Mouse (Mus musculus) liver, embryonic 15.5 days (tissue): ENCODE measurements at regions not wholly inside any gene's neighbourhood (a gene's known extent, or its start where the extent isn't known, plus 50 kb on each side); places are given as distances from the start of the nearest gene placed in this dataset.

ENCODE experiments used
- ATAC-seq: fragments of 200-750 bp; cut with Nextera tagmentation; 2 replicates; pipeline ENCODE4 v1.8.0; 2017; ENCODE audit warnings: moderate number of reproducible peaks, mild to moderate bottlenecking, moderate library complexity; ENCODE audit not compliant: insufficient read depth
- H3K27ac ChIP-seq: fragments of 300-500 bp; sonication (generic); replicated peaks from 2 replicates; pipeline ENCODE4 v1.5.1; 2015; ENCODE audit warnings: mild to moderate bottlenecking, inconsistent platforms
- H3K27me3 ChIP-seq: fragments of 300-500 bp; sonication (generic); 2 replicates; pipeline ENCODE4 v1.6.1; 2015; ENCODE audit warnings: mild to moderate bottlenecking, inconsistent platforms
- H3K36me3 ChIP-seq: fragments of 300-500 bp; sonication (generic); replicated peaks from 2 replicates; pipeline ENCODE4 v1.6.1; 2015; ENCODE audit warnings: moderate library complexity, mild to moderate bottlenecking, inconsistent platforms
- H3K4me1 ChIP-seq: fragments of 300-500 bp; sonication (generic); replicated peaks from 2 replicates; pipeline ENCODE4 v1.6.1; 2015; ENCODE audit warnings: inconsistent platforms
- H3K4me2 ChIP-seq: fragments of 300-500 bp; sonication (generic); 2 replicates; pipeline ENCODE4 v1.6.1; 2015; ENCODE audit warnings: moderate library complexity, mild to moderate bottlenecking, inconsistent platforms
- H3K4me3 ChIP-seq: fragments of 300-500 bp; sonication (generic); replicated peaks from 2 replicates; pipeline ENCODE4 v1.5.1; 2015; ENCODE audit warnings: mild to moderate bottlenecking, inconsistent platforms
- H3K9ac ChIP-seq: fragments of 300-500 bp; sonication (generic); 2 replicates; pipeline ENCODE4 v1.6.1; 2015; ENCODE audit warnings: moderate library complexity, mild to moderate bottlenecking, inconsistent platforms
- H3K9me3 ChIP-seq: fragments of 300-500 bp; sonication (generic); replicated peaks from 2 replicates; pipeline ENCODE4 v1.6.1; 2016; ENCODE audit warnings: inconsistent platforms
- WGBS: fragments of 180-500 bp; shearing (Covaris S2); methylation state at CpG from one replicate; pipeline ENCODE4 v1.1.7; 2015; ENCODE audit warnings: mixed read lengths; ENCODE audit not compliant: insufficient replicate concordance; 5-methylcytosine and 5-hydroxymethylcytosine counted together

DNA sequence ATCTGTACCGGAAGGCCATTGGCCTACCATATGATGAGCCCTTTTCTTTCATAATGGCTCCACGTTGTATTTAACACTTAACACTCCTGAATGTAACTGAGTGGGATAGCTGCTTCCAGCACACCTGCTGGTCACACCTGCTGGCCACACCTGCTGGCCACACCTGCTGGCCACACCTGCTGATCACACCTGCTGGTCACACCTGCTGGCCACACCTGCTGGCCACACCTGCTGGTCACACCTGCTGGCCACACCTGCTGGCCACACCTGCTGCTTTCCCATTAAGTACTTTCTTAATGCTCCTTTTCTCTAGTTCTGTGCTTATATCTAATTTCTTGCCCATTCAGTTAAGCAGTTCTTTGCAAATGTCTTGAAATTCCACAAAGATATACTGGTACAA lies 157.4 kb upstream of the Slc30a5 start:
- WGBS = 78% methylated on average over 2 of the region's 2 CpGs
- ATAC-seq = no peak
- no peak overlapping the region for H3K4me3 ChIP-seq

DNA sequence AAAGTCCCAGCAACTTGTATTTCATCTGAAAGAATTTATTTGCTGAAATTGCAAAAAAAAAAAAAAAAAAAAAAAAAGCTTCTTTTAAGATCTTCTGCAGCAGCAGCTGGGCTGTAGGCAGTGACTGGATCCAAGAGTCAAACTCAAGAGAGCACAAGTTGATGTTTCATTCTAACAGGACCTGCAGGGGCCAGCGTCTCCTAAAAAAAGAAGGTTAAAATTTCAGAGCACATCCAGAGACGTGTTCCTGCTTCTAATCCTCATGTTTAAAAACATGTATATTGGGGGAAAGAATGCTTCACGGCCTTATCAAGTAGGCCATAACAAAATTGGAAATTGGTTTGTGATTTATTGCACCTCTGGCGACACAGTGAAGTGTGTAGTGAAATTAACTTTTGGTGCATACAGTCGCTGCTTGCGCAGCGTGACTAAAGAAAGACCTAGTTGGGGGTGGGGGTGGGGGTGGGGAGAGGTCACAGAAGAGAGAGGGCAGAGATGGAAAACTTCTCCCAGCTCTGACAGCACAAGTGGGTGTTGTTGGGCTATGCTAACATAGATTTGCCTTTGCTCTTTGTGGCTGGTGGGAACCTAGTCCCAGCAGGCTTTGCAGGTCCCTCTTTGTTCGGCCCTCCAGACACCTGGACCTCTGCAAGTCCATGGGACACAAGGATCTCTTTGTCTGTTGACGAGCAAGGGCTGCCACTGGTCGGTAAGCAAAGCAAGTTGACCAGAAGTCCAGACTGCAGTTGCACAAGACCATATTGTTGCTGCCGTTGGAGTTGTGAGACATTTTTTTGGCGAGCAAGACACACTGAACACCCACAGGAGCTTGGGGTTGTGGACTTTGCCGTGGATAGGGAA lies 155.7 kb upstream of the Slc30a5 start:
- no peak overlapping the region for H3K4me3 ChIP-seq
- no peaks in the 10 kb centered on the region for H3K36me3 ChIP-seq
- H3K4me1 ChIP-seq = no peaks in the 10 kb centered on the region
- H3K27me3 ChIP-seq = no peaks in the 10 kb centered on the region
- WGBS = 59% methylated on average over 13 of the region's 13 CpGs
- no peaks in the 10 kb centered on the region for H3K9me3 ChIP-seq
- H3K9ac ChIP-seq = no peak overlapping the region
- no peak overlapping the region for H3K27ac ChIP-seq
- ATAC-seq = no peak
- H3K4me2 ChIP-seq = no peak overlapping the region

More for the DNA sequence above, 157.4 kb upstream of the Slc30a5 start:
- Histone ChIP-seq H3K27me3 (no peaks in the 10 kb centered on the region), H3K27ac (no peak overlapping the region), H3K4me2 (no peak overlapping the region), H3K4me1 (no peaks in the 10 kb centered on the region), H3K9ac (no peak overlapping the region), H3K9me3 (no peaks in the 10 kb centered on the region), H3K36me3 (no peaks in the 10 kb centered on the region)

DNA sequence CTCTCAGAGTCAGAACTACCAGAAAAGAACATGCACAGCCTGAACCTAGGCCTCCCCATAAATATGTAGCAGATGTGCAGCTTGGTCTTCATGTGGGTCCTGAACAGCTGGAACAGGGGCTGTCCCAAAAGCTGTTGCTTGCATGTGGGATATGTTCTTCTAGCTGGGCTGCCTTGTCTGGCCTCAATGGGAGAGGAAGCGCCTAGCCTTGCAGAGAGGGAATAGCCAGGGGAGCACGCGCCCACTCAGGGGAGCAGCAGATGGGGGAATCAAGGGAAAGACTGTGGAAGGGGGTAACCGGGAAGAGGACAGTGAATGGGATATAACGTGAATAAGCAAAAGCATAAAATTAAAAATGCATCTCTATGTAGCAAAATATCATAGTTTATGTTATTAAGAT lies 154.9 kb upstream of the Slc30a5 start:
- Histone ChIP-seq H3K4me3 (no peak overlapping the region), H3K27me3 (no peaks in the 10 kb centered on the region), H3K4me1 (no peaks in the 10 kb centered on the region), H3K27ac (no peak overlapping the region), H3K9ac (no peak overlapping the region), H3K36me3 (no peaks in the 10 kb centered on the region), H3K9me3 (no peaks in the 10 kb centered on the region), H3K4me2 (no peak overlapping the region)
- no peak for ATAC-seq
- WGBS = 74% methylated on average over 5 of the region's 5 CpGs

DNA sequence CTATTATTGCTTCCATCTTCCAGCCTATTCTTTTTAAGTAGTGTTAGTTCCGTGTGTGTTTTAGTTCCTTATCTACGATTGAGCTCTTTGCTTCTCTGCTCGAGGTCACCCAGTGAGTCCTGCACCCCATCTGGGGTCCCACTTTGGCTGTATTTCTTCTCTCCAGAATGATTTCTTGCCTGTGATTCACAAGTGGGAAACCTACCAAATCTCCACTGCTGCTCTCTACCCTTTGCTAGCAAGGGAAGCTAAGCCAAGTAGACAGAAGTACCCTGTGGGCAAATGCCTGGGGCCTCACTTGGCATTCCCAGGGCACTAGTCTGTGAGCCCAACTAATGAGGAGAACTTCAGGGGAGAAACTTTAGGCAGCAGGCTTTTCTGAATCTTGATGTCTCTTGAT lies 142.5 kb upstream of the Slc30a5 start:
- Histone ChIP-seq H3K27me3 (no peaks in the 10 kb centered on the region), H3K4me2 (no peak overlapping the region), H3K9me3 (no peaks in the 10 kb centered on the region), H3K4me1 (no peaks in the 10 kb centered on the region), H3K36me3 (no peaks in the 10 kb centered on the region), H3K4me3 (no peak overlapping the region), H3K9ac (no peak overlapping the region), H3K27ac (no peak overlapping the region)
- ATAC-seq = no peak
- 46% methylated on average over 3 of the region's 3 CpGs for WGBS

DNA sequence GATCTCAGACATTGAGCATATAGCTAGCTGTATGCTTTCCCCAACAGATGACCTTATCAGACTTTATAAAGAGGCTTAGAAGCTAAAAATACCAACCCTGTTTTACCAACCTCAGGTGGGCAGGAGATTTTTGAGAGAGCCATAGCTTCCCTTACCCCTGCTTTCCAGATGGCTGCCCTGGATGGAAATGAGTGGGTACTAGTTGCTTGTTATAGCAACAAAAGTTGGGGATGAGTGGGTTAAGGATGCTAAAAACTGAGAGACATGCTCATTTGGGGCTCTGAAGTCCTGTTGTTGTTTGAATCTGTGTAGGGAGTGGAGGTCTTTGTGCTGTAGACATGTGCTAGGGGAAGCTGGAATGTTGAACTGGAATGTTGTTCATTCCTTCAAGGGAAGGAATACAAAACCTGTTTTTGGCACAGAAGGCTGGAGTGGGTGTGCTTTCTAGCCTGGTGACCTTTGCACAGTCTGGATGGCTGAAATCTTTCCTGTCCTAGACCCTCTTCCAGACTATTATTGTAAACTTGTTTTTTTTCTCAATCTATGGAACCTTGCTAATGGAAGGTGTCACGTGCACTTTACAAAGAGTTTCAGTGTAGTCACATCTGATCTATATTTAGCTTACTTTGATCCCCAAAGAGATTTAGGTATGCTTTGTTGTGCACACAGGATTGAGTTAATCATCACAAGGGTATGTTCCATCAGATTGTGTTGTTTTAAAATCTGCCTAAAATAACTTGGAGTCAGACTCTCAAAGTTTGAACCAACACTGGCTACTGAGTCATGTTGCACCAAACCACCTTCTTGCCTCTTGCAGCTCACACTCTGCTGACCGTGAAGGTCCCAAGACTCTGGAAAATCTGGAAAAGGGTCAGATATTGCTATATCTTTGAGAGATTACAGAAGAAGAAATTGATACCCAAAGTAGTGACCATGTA lies 138.1 kb upstream of the Slc30a5 start:
- Histone ChIP-seq H3K4me1 (no peaks in the 10 kb centered on the region), H3K9me3 (no peaks in the 10 kb centered on the region), H3K9ac (no peak overlapping the region), H3K4me3 (no peak overlapping the region), H3K4me2 (no peak overlapping the region), H3K27ac (no peak overlapping the region), H3K27me3 (no peaks in the 10 kb centered on the region), H3K36me3 (no peaks in the 10 kb centered on the region)
- ATAC-seq = no peak
- 51% methylated on average over 2 of the region's 2 CpGs for WGBS

DNA sequence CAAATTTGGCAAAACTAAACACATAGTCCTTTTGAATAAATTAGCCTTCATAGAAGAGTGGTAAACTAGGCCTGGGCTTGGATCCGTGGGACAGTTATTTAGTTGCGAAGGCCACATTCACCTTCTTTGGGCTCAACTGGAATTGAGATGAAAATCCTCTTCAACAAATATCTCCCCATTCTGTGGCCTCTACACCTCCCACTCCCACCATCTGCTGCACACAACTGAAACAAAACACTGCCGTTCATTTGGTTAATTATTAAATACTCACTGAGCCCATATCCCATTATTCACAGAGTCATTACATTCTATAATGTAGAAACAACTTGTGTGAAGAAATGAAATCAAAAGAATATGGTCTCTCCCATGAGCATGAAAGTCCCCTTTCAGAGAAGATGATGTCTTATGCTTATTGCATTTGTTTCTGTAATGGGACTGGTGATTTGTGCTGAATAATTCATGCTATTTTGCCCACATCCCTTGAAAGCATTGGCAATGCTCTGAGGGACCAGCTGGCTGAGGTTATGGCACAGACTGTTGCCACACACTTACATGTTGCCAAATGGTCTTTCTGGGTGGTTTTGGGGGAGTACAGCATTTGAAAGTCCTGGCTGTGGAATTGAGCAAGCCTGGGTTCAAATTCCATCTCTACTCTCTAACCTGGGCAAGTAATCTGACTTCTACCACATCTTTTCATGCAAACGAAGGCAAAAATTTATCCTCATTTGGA lies 129.7 kb upstream of the Slc30a5 start:
- Histone ChIP-seq H3K4me3 (no peak overlapping the region), H3K9ac (no peak overlapping the region), H3K27me3 (no peaks in the 10 kb centered on the region), H3K27ac (no peak overlapping the region), H3K36me3 (no peaks in the 10 kb centered on the region), H3K4me2 (no peak overlapping the region), H3K4me1 (no peaks in the 10 kb centered on the region), H3K9me3 (no peaks in the 10 kb centered on the region)
- no peak for ATAC-seq
- WGBS = 62% methylated on average over 4 of the region's 4 CpGs

DNA sequence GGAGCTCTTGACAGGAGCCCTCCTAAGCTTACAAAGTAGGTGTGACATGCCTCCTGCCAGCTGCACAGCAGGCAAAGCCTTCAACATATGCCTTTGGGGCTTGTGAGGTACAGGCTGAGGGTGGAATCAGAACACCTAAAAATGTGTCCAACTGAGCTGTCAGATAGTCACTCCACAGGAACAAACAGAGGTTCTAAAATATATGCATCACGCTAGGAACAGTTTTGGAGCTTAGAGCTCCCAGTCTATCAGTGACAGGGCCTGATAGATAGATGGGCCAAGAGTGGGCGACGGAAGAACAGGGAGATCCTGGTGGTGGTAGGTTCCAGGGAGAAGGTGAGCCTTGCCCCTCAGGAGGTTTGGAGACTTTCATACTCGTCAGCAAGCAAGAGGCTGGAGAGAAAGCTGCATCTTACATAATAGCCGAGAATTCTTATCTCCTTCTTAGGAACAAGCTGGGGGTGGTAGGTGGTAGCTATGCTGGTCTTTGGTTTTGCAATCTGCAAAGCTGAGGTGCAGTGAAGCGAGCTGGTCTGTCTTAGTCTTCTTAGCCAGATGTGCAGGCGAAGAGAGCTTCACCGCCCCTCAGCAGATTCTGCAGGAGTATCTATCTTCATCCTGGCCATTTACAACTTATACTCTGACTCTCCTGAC lies 121.5 kb upstream of the Slc30a5 start:
- no peaks in the 10 kb centered on the region for H3K9me3 ChIP-seq
- WGBS = 56% methylated on average over 8 of the region's 8 CpGs
- H3K4me1 ChIP-seq = no peaks in the 10 kb centered on the region
- H3K9ac ChIP-seq = no peak overlapping the region
- no peak overlapping the region for H3K27ac ChIP-seq
- ATAC-seq = no peak
- H3K27me3 ChIP-seq = no peaks in the 10 kb centered on the region
- H3K4me2 ChIP-seq = no peak overlapping the region
- H3K36me3 ChIP-seq = no peaks in the 10 kb centered on the region
- no peak overlapping the region for H3K4me3 ChIP-seq

DNA sequence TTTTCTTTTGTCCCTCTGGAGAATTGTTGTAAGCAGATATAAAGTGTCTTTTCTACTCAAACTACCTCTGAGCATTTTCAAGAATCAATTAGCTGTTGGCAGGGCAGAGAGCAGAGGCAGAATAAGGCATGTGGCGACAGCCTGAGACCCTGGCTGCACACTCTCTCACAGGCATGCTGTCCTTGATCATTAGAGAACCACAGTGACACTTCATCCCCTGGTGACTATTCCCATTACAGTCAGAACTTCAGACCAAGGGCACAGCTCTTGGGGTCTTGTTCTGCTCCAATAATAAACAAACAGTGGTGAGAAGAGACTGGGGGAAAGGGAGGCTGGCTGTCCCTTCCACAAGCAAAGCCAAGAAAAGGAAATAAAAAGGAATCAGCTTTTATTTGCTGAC lies 120.9 kb upstream of the Slc30a5 start:
- H3K36me3 ChIP-seq = no peaks in the 10 kb centered on the region
- H3K27ac ChIP-seq = no peak overlapping the region
- no peaks in the 10 kb centered on the region for H3K27me3 ChIP-seq
- H3K4me3 ChIP-seq = no peak overlapping the region
- no peaks in the 10 kb centered on the region for H3K9me3 ChIP-seq
- no peak overlapping the region for H3K4me2 ChIP-seq
- ATAC-seq = no peak
- no peak overlapping the region for H3K9ac ChIP-seq
- H3K4me1 ChIP-seq = no peaks in the 10 kb centered on the region
- 42% methylated on average over 1 of the region's 1 CpGs for WGBS

DNA sequence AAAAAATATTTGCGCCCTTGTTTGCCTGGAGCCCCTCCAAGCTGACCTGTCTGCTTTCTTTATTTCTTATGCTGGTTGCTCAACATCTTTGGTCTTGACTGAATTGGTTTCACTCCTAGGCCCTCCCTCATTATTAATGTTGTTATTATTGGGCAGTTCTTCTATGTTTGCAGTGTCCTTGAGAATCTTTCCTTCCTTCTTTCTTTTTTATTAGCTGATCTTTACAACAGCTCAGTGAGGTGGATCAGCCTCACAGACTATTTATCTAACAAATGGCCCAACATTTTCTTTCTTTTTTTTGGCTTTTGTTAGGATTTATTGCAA lies 117.9 kb upstream of the Slc30a5 start:
- ATAC-seq = no peak
- H3K27ac ChIP-seq = no peak overlapping the region
- H3K4me2 ChIP-seq = no peak overlapping the region
- no peaks in the 10 kb centered on the region for H3K36me3 ChIP-seq
- no peaks in the 10 kb centered on the region for H3K4me1 ChIP-seq
- H3K9me3 ChIP-seq = no peaks in the 10 kb centered on the region
- H3K27me3 ChIP-seq = no peaks in the 10 kb centered on the region
- no peak overlapping the region for H3K4me3 ChIP-seq
- H3K9ac ChIP-seq = no peak overlapping the region
- WGBS = 74% methylated on average over 1 of the region's 1 CpGs

DNA sequence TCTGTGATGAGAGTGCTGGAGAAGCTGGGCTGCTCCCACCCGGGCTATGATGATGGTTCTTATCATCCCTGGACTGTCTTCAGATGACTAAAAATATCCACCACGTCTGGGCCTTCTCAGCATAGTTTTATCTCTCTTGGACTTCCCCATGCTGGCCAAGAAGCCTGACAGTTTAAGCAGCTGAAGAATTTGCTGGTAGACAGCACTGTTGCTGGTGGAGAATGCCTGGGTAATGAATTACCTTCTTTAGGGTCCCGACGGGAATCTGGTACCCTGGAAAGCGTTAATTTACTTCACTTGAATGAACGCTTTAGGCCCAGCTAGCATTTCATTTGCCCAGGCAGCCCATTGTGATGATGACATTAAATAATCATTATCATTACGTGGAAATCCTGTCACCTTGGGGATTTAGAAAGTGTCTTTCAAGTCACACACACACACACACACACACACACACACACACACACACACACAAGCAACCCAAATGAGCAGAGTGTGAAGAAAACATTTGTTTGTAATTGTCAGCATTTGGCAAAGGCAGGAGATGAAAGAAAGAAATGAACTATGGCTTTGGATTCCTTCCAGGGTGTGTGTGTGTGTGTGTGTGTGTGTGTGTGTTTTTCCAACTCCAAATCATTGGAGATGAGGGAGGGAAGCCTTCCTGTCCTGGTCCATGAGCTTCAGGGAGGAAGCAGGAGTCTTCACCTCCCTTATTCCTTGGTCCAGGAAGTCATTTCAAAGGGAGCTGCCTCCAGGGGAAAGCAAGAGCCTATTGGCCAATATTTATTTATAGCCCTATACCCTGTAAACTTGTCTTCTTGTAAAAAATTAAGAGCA lies 117.3 kb upstream of the Slc30a5 start:
- no peak overlapping the region for H3K27ac ChIP-seq
- no peaks in the 10 kb centered on the region for H3K27me3 ChIP-seq
- H3K4me3 ChIP-seq = no peak overlapping the region
- no peak overlapping the region for H3K4me2 ChIP-seq
- no peak overlapping the region for H3K9ac ChIP-seq
- no peaks in the 10 kb centered on the region for H3K36me3 ChIP-seq
- H3K9me3 ChIP-seq = no peaks in the 10 kb centered on the region
- 0 out of 2 replicates have a peak, but pooled peaks have one; percentile 34 for ATAC-seq
- 39% methylated on average over 7 of the region's 7 CpGs for WGBS
- H3K4me1 ChIP-seq = no peaks in the 10 kb centered on the region
